Mouse (Mus musculus) E14TG2a.4 (cell line): ENCODE measurements around the gene Nub1.
A peak's percentile ranks its signal among the peaks of the same experiment; 100 is the strongest.

Experiments used
- H3K27me3 ChIP-seq: 2 replicates; pipeline ENCODE4 v1.6.1; 2014; ENCODE audit warnings: low read length, control low read depth; ENCODE audit not compliant: insufficient read depth
- H3K36me3 ChIP-seq: 2 replicates; pipeline ENCODE4 v1.6.1; 2014; ENCODE audit warnings: low read length, control low read depth; ENCODE audit not compliant: insufficient read depth
- H3K4me1 ChIP-seq: replicated peaks from 2 replicates; pipeline ENCODE4 v1.6.1; 2014; ENCODE audit warnings: low read depth, low read length, control low read depth
- H3K4me3 ChIP-seq: replicated peaks from 2 replicates; pipeline ENCODE4 v1.5.1; 2014; ENCODE audit warnings: mild to moderate bottlenecking, low read length
- H3K9me3 ChIP-seq: 2 replicates; pipeline ENCODE4 v1.6.1; 2014; ENCODE audit warnings: low read length, control low read depth
- CTCF ChIP-seq: conservative IDR thresholded peaks from 2 replicates; pipeline ENCODE4 v1.5.1; 2014; ENCODE audit warnings: low read length
- NANOG ChIP-seq: IDR thresholded peaks from 2 replicates; pipeline ENCODE4 v1.6.1; 2014; ENCODE audit warnings: borderline replicate concordance, low read length, mixed read lengths
- POU5F1 ChIP-seq: IDR thresholded peaks from 2 replicates; pipeline ENCODE4 v1.6.1; 2014; ENCODE audit warnings: low read length, borderline replicate concordance

Gene Nub1

DNA sequence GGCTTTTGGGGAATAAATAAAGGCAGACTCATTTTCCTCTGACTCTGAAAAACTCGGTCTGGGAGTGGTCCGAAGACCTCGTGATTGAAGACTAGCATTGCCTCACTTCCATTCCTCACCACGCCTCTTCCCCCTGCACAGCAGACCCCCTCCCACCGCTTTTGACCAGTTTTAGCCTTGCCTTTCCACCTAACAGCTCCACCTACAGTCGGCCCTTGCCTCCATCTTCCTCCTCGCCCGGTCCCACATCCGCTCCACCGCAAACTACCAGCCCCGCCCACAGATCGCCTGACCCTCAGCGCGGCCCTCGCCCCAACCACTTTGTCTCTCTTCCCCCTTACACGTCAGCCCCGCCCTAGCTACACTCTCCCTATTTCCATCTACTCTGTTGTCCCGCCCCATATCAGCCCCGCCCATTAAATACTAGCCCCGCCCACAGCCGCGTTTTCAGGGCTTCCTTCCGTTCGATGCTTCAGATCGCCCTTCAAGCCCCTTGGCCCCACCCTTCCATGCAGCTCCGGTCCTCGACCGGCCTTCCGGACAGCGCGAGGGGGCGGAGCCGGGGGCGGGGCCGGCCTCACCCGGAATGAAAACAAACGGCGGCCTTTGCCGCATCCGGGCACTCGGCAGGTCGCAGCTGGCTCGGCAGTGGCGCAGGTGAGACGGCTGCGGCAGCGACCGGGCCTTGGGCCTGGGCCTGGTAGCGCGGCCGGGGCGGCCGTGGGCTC, at the start of gene Nub1:
Gene Nub1, plus strand, starts transcription at position 167 of the 728 bp plus-strand sequence.
- TF ChIP-seq POU5F1: no peak
- no peak for TF ChIP-seq CTCF
- no peak for TF ChIP-seq NANOG
- Histone ChIP-seq H3K27me3 (no peaks in the 10 kb centered on the region), H3K9me3 (no peaks in the 10 kb centered on the region), H3K36me3 (peaks cover 23% of the 10 kb centered on the region), H3K4me1 (peaks cover 22% of the 10 kb centered on the region), H3K4me3 (peak within 1 kb of the TSS; percentile 85)

- Histone ChIP-seq H3K36me3 (no peaks in the 10 kb centered on the region), H3K4me3 (no peak overlapping the region), H3K27me3 (no peaks in the 10 kb centered on the region), H3K4me1 (peaks cover 64% of the 10 kb centered on the region), H3K9me3 (no peaks in the 10 kb centered on the region)
- TF ChIP-seq NANOG: no peak
- TF ChIP-seq CTCF: no peak
- no peak for TF ChIP-seq POU5F1
Observed at GRCm38 (mm10) chr5:24636987-24637386, 48.3 kb upstream of the Nub1 start.

DNA sequence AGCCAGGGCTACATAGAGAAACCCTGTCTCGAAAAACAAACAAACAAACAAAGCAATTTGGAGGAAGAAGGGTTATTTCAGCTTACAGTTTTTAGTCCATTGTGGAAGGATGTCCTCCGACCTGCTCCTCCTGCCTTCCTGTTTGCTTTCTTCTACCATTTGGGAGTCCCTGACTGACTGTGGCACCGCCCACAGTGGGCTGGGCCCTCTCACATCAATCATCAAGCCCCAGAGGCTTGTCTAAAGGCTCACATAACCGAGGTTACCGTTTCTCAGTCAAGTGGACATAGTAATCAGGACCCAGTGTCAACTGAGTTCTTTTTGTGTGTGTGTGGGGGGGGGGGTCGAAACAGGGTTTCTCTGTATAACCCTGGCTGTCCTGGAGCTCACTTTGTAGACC, 47.2 kb upstream of the Nub1 start:
- Histone ChIP-seq H3K4me3 (no peak overlapping the region), H3K36me3 (no peaks in the 10 kb centered on the region), H3K9me3 (no peaks in the 10 kb centered on the region), H3K27me3 (no peaks in the 10 kb centered on the region), H3K4me1 (peaks cover 56% of the 10 kb centered on the region)
- TF ChIP-seq NANOG (no peak), CTCF (no peak), POU5F1 (no peak)

- TF ChIP-seq CTCF (no peak), POU5F1 (no peak), NANOG (no peak)
- Histone ChIP-seq H3K36me3 (no peaks in the 10 kb centered on the region), H3K9me3 (no peaks in the 10 kb centered on the region), H3K4me1 (peaks cover 49% of the 10 kb centered on the region), H3K4me3 (no peak overlapping the region), H3K27me3 (no peaks in the 10 kb centered on the region)
Observed at GRCm38 (mm10) chr5:24639081-24639480, 46.3 kb upstream of the Nub1 start.

DNA sequence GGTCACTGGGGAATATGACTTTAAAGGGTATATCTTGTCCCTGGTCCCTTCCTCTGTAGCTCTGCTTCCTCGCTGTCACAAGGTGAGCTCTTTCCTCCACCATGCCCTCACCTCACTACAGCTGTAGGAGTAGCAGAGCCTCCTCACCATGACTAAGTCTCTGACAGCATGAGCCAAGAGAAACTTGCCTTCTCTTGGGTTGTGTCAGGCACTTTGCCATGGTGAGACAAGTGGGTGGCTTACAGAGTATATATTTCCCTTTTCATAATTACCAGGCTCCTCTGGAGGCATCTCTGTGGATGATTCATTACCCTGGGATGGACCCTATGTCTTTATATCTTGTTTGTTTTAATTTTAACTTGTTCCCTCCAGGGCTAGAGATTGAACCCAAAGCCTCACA, 39.9 kb upstream of the Nub1 start:
- TF ChIP-seq POU5F1 (no peak), NANOG (no peak)
- no peaks in the 10 kb centered on the region for H3K9me3 ChIP-seq
- no peaks in the 10 kb centered on the region for H3K27me3 ChIP-seq
- H3K4me1 ChIP-seq: peaks cover 29% of the 10 kb centered on the region
- H3K36me3 ChIP-seq: no peaks in the 10 kb centered on the region
- H3K4me3 ChIP-seq: no peak overlapping the region

DNA sequence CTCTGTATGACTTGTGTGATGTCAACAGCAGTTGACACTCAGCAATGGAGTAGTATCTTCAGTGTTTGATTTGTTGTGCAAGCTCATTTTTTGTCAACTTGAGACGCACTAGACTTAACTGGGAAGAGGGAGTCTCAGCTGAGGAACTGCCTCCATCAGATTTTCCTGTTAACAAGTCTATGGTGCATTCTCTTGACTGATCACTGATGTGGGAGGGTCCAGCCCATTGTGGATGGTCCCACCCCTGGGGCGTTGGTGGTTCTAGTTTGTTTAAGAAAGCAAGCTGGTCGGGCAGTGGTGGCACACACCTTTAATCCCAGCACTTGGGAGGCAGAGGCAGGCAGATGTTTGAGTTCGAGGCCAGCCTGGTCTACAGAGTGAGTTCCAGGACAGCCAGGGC, 36.1 kb upstream of the Nub1 start:
- Histone ChIP-seq H3K36me3 (no peaks in the 10 kb centered on the region), H3K27me3 (no peaks in the 10 kb centered on the region), H3K4me1 (peaks cover 51% of the 10 kb centered on the region), H3K9me3 (no peaks in the 10 kb centered on the region), H3K4me3 (no peak overlapping the region)
- TF ChIP-seq CTCF (no peak), NANOG (no peak), POU5F1 (no peak)

- no peaks in the 10 kb centered on the region for H3K36me3 ChIP-seq
- H3K9me3 ChIP-seq: no peaks in the 10 kb centered on the region
- H3K4me3 ChIP-seq: no peak overlapping the region
- H3K27me3 ChIP-seq: no peaks in the 10 kb centered on the region
- H3K4me1 ChIP-seq: peaks cover 55% of the 10 kb centered on the region
- TF ChIP-seq NANOG: no peak
- no peak for TF ChIP-seq POU5F1
- no peak for TF ChIP-seq CTCF
Observed at GRCm38 (mm10) chr5:24649701-24650100, 35.6 kb upstream of the Nub1 start.

GRCm38 (mm10) chr5:24651356-24651755, 34.0 kb upstream of the Nub1 start:
- no peaks in the 10 kb centered on the region for H3K36me3 ChIP-seq
- no peaks in the 10 kb centered on the region for H3K9me3 ChIP-seq
- H3K4me1 ChIP-seq: peaks cover 68% of the 10 kb centered on the region
- no peaks in the 10 kb centered on the region for H3K27me3 ChIP-seq
- H3K4me3 ChIP-seq: 0 out of 2 replicates have a peak overlapping the region, but pooled peaks have one; percentile 26
- TF ChIP-seq NANOG (no peak), POU5F1 (no peak), CTCF (no peak)
